Mouse (Mus musculus) left cerebral cortex, postnatal 25 days (tissue): ENCODE data around the gene Lama1. TPM values are rescaled to one million over a fixed set of nuclear protein-coding genes. Genes with fewer than 3 reads are reported as not detected.

Experiments used
- DNase-seq, 2 experiments: peaks; one replicate each; pipeline ENCODE4 v3.0.0; 2022; ENCODE audit warnings: low spot score in 2 of 2, mixed read lengths in 1 of 2
- intact Hi-C: fragments of 180-260 bp; cut with DNase I; formaldehyde crosslinking; loops from one replicate; pipeline ENCODE4 v1.15.1; 2025
- total RNA-seq, 2 experiments: library from RNA; stranded (reverse); gene quantifications; 2 replicates each; pipeline ENCODE4 v1.2.3; 2021

The Lama1 gene
- 1 to 10 TPM; 5.2 to 5.5 TPM for total RNA-seq

- intact Hi-C loops, result no loop called here
- peak; percentile 12 to 15 for DNase-seq
Measured at GRCm38 (mm10) chr17:67696694-67697386, at the start of gene Lama1. Gene Lama1, plus strand, starts transcription at chr17:67697259.

- intact Hi-C loops, result loop anchor here (5.0 kb wide), 1 partner anchor 186 kb away; no protein-coding TSS in a partner anchor
- peak; percentile 52 to 59 for DNase-seq
Measured at GRCm38 (mm10) chr17:67651506-67651905, 45.6 kb upstream of the Lama1 start.

DNA sequence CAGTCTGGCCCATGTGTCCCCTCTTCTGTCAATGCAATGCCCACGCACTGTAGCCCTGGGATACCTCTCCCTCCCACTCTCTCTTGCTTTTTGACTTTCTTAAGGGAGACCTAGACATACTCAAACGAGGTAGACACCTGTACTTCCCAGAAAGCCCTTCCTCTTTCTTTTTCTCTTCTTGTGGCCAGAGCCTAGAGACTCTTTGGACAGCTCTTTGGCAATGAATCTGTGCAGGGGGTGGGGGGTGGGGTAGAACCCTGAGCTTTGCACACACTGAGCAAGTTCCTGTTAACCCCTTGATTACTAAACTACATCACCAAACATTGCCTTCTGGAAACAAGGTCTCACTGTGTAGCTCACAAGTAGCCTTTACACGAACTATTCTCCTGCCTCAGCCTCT lies 32.8 kb upstream of the Lama1 start:
- intact Hi-C loops, result no loop called here

GRCm38 (mm10) chr17:67666981-67667380 lies 30.1 kb upstream of the Lama1 start:
- DNase-seq, result no peak
- intact Hi-C loops, result loop anchor here (5.0 kb wide), 1 partner anchor 1090 kb away; no protein-coding TSS in a partner anchor

More for the DNA sequence above, 32.8 kb upstream of the Lama1 start:
- DNase-seq, result no peak

DNA sequence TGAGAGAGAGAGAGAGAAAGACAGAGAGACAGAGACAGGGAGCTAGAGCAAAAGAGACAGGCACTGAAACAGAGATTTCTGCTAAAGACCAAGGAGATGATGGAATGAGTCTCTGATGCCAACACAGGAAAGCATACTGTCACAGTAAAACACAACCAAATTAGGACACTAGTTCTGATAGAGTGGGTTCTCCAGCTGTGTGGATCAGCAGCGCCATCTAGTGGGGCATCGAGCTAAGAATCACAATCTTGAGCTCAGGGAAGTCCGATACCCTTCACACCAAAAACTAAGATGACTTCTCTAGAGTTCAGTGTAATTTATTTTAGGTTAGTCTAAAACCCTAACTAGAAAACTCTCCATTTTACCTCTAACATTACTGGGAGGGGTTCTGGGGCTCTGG lies 29.1 kb upstream of the Lama1 start:
- peak; percentile 61 to 69 for DNase-seq
- intact Hi-C loops, result loop anchor here (5.0 kb wide), 1 partner anchor 1091 kb away; no protein-coding TSS in a partner anchor

DNA sequence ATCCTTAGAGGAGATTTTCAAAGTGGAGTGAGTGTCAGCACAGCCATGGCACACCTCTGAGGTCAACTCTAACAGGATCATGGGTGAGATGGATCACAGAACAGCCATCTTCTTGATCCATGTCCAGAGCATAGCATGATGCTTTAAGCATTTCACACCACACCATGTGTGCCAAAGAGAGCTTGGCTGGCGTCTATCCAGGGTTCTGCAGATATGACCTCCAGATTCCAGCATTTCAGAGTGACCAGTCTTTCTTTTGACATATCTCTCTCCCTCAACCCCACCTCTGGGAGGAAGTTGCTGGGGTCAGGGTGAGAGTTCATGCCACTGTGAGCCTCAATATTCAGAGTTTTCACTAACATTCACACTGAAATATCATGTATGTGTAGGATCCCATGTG lies 18.5 kb upstream of the Lama1 start:
- DNase-seq, result no peak
- intact Hi-C loops, result no loop called here

- intact Hi-C loops, result no loop called here
- no peak for DNase-seq
Measured at GRCm38 (mm10) chr17:67681084-67681483, 16.0 kb upstream of the Lama1 start.

DNA sequence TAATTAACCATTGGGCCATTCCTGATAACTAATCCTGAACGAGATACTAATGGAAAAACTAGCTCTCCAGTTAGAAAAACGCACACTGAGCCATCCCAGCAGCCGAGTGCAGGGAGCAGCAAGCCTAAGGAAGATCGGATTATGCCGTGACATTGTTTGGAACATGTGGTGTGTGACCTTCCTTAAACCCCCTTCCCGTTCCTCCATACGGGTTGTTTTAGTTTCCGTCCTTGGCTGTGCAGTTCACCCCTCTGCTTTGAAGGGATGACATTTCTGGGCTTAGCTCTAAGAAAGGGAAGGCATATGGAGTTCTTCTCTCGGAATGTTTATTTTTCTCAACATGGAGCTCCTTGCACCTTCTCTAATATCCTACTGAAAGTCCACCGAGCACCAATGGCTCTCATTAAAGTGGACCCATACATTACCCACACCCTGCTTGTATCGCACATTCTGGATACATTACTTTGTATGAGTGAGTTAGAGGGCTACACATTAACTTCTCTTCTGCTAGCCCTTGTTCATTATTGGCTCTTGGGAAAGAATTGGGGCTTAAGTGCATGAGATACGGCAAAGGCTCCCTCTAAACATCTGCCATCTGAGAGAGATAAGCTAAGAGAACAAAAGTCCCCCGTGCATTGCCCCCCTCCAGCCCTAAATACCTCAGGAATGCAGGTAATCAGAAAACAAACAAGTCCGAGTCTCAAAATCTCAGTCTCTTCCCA lies 11.9 kb upstream of the Lama1 start:
- intact Hi-C loops, result no loop called here
- DNase-seq, result no peak

GRCm38 (mm10) chr17:67687505-67687904 lies 9.6 kb upstream of the Lama1 start:
- intact Hi-C loops, result no loop called here
- no peak for DNase-seq

DNA sequence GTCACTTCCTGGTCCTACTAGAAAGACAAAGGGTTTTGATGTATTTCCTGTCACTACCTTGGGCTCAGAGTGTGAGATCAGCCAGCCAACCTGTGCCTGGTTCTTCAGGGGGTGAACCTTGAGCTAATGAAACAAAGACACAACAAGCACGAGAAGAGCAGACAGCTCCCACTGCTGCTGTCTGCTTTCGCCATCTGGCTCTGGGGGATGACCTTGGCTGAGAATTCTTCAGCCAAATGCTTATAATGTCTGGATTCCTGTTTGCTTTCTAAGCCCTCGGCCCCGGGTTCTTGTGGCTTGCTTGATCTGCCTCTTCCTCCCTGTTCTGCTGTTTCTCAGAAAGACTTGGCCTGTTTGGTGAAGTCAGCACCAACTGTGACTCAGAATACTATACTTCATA lies 6.4 kb upstream of the Lama1 start:
- DNase-seq, result no peak
- intact Hi-C loops, result no loop called here

DNA sequence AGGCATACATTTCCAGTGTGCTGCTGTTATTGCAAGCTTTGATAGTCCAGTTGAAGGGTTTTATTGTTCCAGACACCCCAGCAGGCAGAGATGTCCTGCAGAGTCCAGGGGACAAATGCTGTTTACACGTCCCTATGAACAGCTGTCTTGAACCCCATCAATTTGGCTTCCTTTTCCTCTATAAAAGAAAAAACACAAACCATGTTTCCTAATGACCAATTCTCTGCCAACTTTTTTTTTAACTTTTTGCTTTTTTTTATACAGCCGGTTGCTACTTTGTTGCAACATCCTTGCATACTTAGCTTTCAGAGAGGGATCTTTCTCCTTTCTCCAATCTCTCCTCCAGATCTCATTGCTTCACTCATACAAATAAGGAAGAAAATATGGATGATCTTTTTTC lies 4.4 kb upstream of the Lama1 start:
- DNase-seq, result no peak
- intact Hi-C loops, result no loop called here

DNA sequence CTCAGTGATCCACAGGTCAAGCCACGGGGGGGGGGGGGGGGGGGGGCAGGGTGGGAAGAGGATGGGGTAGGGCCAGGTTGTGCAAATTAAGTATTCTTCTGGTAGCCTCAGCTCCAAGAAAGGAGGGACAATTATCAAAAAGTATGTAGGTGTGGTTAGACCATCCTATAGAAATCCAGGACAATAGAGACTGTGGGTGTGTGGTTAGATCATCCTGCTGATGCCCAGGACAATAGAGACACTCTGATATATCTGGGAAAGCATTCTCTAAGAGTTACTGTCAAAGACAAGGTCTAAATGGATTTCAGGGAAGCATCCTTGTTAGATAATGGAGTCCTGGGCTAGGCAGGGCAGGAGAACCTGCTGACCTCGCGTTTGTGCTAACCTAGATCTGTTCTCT lies 3.2 kb upstream of the Lama1 start:
- DNase-seq, result no peak
- intact Hi-C loops, result no loop called here

DNA sequence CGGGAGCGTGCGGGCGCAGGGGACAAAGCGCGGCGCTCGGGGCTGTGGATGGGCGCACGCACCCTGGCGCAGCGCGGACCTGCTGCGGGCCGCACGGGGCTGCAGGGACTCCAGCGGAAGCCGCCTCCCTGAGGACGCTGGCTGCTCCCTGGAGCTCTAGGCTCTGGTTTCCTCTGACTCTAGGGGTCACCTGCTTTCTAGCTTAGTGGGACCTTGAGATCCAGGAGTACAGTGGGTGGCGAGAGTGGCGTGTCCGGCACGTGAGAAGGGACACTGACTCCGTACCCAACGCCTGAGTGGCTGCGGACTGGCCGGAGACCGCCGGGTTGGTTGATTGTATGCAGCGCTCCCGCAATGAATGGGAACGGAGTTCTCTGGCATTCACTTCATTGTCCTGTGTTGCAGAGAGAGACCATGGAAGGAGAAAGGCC lies 417 bp downstream of the Lama1 start:
- no peak for DNase-seq
- intact Hi-C loops, result no loop called here

GRCm38 (mm10) chr17:67698301-67698700 lies 1.2 kb downstream of the Lama1 start:
- peak; percentile 6 to 35 for DNase-seq
- intact Hi-C loops, result no loop called here

DNA sequence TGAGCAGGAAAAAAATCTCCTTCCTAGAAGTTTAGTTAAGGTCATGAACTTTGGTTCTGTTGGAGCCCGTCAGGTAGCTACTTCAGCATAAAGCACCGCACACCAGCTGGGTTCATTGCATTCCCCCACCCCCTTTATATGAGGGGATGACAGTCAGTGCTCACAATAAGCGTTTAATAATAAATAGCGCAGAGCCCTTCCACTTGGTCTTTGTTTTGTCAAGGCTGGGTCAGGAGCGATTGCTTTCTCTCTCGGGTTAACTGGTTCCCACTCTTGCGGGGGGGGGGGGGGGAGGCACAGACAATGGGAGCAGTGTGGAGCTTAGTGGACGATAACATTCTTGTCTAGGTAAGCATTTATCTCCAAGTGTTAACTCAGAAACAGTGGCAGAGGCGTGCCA lies 4.7 kb downstream of the Lama1 start:
- intact Hi-C loops, result no loop called here
- no peak for DNase-seq

DNA sequence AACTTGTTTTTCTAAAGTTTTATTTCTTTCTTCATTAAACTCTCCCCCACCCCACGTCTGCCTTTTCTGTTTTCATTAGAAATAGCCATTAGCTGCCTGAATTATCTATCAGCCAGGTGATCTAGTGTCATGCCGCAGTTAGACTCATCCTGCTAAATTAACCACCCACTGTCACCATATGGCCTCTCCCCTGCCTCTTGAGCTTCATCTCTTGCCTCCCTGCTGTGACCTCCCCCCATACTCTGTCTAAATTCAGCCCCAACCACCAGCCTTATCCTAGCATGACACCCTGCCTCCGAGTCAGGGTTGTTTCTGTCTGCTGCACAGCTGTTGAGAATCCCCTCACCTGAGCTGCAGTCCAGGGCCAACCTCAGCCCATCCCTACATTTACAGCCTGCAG lies 5.9 kb downstream of the Lama1 start:
- intact Hi-C loops, result no loop called here

GRCm38 (mm10) chr17:67705035-67705769 lies 8.1 kb downstream of the Lama1 start:
- DNase-seq, result no peak
- intact Hi-C loops, result no loop called here

More for the DNA sequence above, 5.9 kb downstream of the Lama1 start:
- no peak for DNase-seq

DNA sequence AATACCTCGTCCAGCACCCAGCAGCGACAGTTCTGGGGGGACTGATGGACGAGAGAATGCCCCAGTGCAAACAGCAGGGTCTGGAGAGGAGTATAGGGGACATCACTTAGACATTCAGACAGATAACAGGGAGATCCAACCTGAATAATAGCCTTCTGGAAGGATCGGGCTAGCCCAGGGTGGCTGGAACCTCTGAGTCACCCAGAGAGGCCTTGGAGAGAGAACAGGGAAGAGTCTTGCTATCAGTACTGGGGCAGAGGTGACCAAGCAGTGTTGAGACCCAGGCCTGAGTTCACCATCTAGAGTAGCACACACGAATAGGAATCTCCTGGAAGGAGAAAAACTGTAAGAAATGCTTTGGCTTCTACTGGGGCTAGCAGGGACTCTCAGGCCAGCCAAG lies 9.3 kb downstream of the Lama1 start:
- DNase-seq, result no peak
- intact Hi-C loops, result no loop called here

DNA sequence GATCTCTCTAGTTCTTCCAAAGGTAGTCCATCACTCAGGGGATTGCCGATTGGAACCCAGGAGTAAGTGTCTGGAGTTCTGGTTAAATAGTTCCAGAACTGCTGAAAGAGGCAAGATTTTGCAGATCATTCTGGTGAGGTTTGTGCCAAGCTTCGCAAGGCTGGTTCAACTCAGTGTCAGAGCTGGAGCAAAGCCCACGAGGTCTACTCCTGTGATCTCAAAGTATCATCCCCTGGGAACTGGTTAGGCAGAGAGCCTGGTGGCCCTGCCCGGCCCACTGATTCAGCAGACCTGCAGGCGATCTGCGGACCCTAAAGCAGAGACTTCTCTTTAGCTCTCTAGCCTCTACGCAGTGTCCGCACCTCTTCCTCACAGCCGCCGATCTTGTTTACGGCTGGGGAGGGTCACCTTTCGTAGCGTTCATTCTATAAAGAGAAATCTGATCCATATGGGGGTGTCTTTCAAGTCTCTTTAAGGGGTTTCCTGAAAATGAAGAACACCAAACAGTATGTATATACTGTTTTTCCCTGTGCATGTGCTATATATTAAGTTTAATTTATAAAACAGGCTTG lies 10.8 kb downstream of the Lama1 start:
- no peak for DNase-seq
- intact Hi-C loops, result no loop called here

DNA sequence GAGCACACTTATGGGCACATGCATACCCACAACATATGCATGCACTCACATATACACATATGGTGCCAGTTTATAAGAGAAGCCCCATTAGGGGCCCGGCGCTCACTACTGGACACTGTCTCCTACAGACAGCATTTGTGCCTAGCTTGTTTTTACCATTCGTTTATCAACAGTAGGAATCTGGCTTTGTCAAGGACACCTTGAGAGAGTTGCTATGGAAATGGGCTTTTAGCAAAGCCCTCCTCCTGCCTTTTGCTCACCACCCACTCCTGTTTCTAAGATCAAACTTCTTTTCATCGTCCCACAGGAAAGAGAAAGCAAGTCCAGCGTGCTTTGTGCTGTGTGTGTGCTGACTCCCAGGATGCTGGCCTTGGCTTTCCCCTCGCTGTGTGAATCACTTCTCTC lies 13.3 kb downstream of the Lama1 start:
- peak in 1 of 2 experiments; percentile 15 for DNase-seq
- intact Hi-C loops, result no loop called here
